Mouse (Mus musculus) MEL (cell line): Measurements from ENCODE around the gene Gm35549. TPM values are rescaled to one million over a fixed set of nuclear protein-coding genes. Genes with fewer than 3 reads are reported as not detected.
"Not testable (repeated sequence)": the region's sequence is repeated elsewhere in the genome, so short reads cannot be mapped to it uniquely, and the experiment has no call there.

ENCODE experiments used
- DNase-seq: peaks from one replicate; pipeline ENCODE4 v3.0.0; 2011; ENCODE audit warnings: low read depth, low spot score
- H3K27ac ChIP-seq: 2 replicates; pipeline ENCODE4 v1.5.1; 2012; ENCODE audit warnings: low read depth, mild to moderate bottlenecking, control low read depth, low read length, moderate library complexity; ENCODE audit not compliant: control insufficient read depth
- H3K27me3 ChIP-seq, 2 experiments: fragments of 150-350 bp in 1 of 2; sonication (generic) in 1 of 2; 2 replicates each; pipeline ENCODE4 v1.6.1; 2012; ENCODE audit warnings: low read length in 2 of 2, mild to moderate bottlenecking in 2 of 2, improper control_type of control experiment in 1 of 2, moderate library complexity in 1 of 2; ENCODE audit not compliant: insufficient read depth in 2 of 2, control insufficient read depth in 1 of 2
- H3K36me3 ChIP-seq, 2 experiments: 2 replicates each; pipeline ENCODE4 v1.6.1; 2012 to 2014; ENCODE audit warnings: low read length in 2 of 2, improper control_type of control experiment in 1 of 2, inconsistent platforms in 1 of 2, mild to moderate bottlenecking in 1 of 2; ENCODE audit not compliant: insufficient read depth in 2 of 2, control insufficient read depth in 1 of 2
- H3K4me1 ChIP-seq, 2 experiments: fragments of 150-350 bp in 1 of 2; sonication (generic) in 1 of 2; 2 replicates each; pipeline ENCODE4 v1.6.1; 2012; ENCODE audit warnings: low read length in 2 of 2, improper control_type of control experiment in 1 of 2, mild to moderate bottlenecking in 1 of 2; ENCODE audit not compliant: insufficient read depth in 2 of 2, control insufficient read depth in 1 of 2
- H3K4me3 ChIP-seq, 2 experiments: fragments of 150-350 bp in 1 of 2; sonication (generic) in 1 of 2; 2 replicates each; pipeline ENCODE4 v1.5.1; 2012; ENCODE audit warnings: low read depth in 2 of 2, low read length in 2 of 2, mild to moderate bottlenecking in 2 of 2, moderate library complexity in 2 of 2, control low read depth in 1 of 2, improper control_type of control experiment in 1 of 2; ENCODE audit not compliant: control insufficient read depth in 1 of 2, insufficient read depth in 1 of 2
- H3K79me2 ChIP-seq: 2 replicates; pipeline ENCODE4 v1.6.1; 2012; ENCODE audit warnings: mild to moderate bottlenecking, low read length, moderate library complexity; ENCODE audit not compliant: control insufficient read depth, poor library complexity, insufficient read depth
- H3K9ac ChIP-seq: 2 replicates; pipeline ENCODE4 v1.6.1; 2012; ENCODE audit warnings: low read depth, mild to moderate bottlenecking, control low read depth, low read length, moderate library complexity; ENCODE audit not compliant: control insufficient read depth, poor library complexity, severe bottlenecking
- H3K9me3 ChIP-seq: fragments of 150-350 bp; sonication (generic); replicated peaks from 2 replicates; pipeline ENCODE4 v1.6.1; 2012; ENCODE audit warnings: mild to moderate bottlenecking, low read length, improper control_type of control experiment, moderate library complexity; ENCODE audit not compliant: insufficient read depth
- CHD1 ChIP-seq: IDR thresholded peaks from 2 replicates; pipeline ENCODE4 v1.6.1; 2012; ENCODE audit warnings: low read depth, mild to moderate bottlenecking, inconsistent platforms, low read length, improper control_type of control experiment
- E2F4 ChIP-seq: IDR thresholded peaks from 2 replicates; pipeline ENCODE4 v1.6.1; 2011; ENCODE audit warnings: low read depth, low read length, improper control_type of control experiment, borderline replicate concordance
- EP300 ChIP-seq, 2 experiments: IDR thresholded peaks; 2 replicates each; pipeline ENCODE4 v1.6.1; 2011; ENCODE audit warnings: improper control_type of control experiment in 2 of 2, low read length in 2 of 2, low read depth in 1 of 2, mild to moderate bottlenecking in 1 of 2
- GABPA ChIP-seq: IDR thresholded peaks from 2 replicates; pipeline ENCODE4 v1.6.1; 2012; ENCODE audit warnings: low read depth, mild to moderate bottlenecking, inconsistent platforms, low read length, improper control_type of control experiment, moderate library complexity
- KAT2A ChIP-seq: conservative IDR thresholded peaks from 2 replicates; pipeline ENCODE4 v1.6.1; 2012; ENCODE audit warnings: low read depth, low read length, improper control_type of control experiment, inconsistent platforms
- MAX ChIP-seq: IDR thresholded peaks from 2 replicates; pipeline ENCODE4 v1.6.1; 2011; ENCODE audit warnings: low read length, improper control_type of control experiment
- MXI1 ChIP-seq: IDR thresholded peaks from 2 replicates; pipeline ENCODE4 v1.6.1; 2011; ENCODE audit warnings: mild to moderate bottlenecking, low read depth, low read length, improper control_type of control experiment
- MYB ChIP-seq: IDR thresholded peaks from 2 replicates; pipeline ENCODE4 v1.6.1; 2011; ENCODE audit warnings: mild to moderate bottlenecking, low read depth, low read length, improper control_type of control experiment
- MYC ChIP-seq: IDR thresholded peaks from 2 replicates; pipeline ENCODE4 v1.6.1; 2011; ENCODE audit warnings: low read depth, mild to moderate bottlenecking, low read length, improper control_type of control experiment, moderate library complexity
- NRF1 ChIP-seq: IDR thresholded peaks from 2 replicates; pipeline ENCODE4 v1.6.1; 2014; ENCODE audit warnings: low read depth, mild to moderate bottlenecking, inconsistent platforms, low read length, improper control_type of control experiment, moderate library complexity; ENCODE audit not compliant: poor library complexity, insufficient read depth, severe bottlenecking
- POLR2A ChIP-seq, 2 experiments: IDR thresholded peaks; 2 replicates each; pipeline ENCODE4 v1.6.1; 2011 to 2012; ENCODE audit warnings: low read length in 2 of 2, mild to moderate bottlenecking in 2 of 2, control low read depth in 1 of 2, improper control_type of control experiment in 1 of 2, low read depth in 1 of 2, moderate library complexity in 1 of 2; ENCODE audit not compliant: control insufficient read depth in 1 of 2, insufficient read depth in 1 of 2, poor library complexity in 1 of 2
- POLR2AphosphoS5 ChIP-seq: IDR thresholded peaks from 2 replicates; pipeline ENCODE4 v1.6.1; 2012; ENCODE audit warnings: low read depth, borderline replicate concordance, mild to moderate bottlenecking, inconsistent platforms, low read length, moderate library complexity, mixed read lengths
- TBP ChIP-seq: IDR thresholded peaks from 2 replicates; pipeline ENCODE4 v1.8.0; 2011; ENCODE audit warnings: low read depth, low read length, improper control_type of control experiment
- TCF12 ChIP-seq: IDR thresholded peaks from 2 replicates; pipeline ENCODE4 v1.6.1; 2014; ENCODE audit warnings: low read depth, mild to moderate bottlenecking, inconsistent platforms, low read length, improper control_type of control experiment, moderate library complexity
- ZNF384 ChIP-seq: IDR thresholded peaks from 2 replicates; pipeline ENCODE4 v1.6.1; 2012; ENCODE audit warnings: low read depth, mild to moderate bottlenecking, inconsistent platforms, low read length, improper control_type of control experiment
- polyA plus RNA-seq, 2 experiments: library from polyadenylated mRNA; stranded (reverse) in 1 of 2; unstranded in 1 of 2; fragments of >175 nt in 1 of 2; fragments of >200 nt in 1 of 2; gene quantifications; 2 replicates each; pipeline versions ENCODE4 v1.2.1 to v1.2.4; 2012; ENCODE audit warnings: low replicate concordance in 2 of 2, low read depth in 1 of 2; ENCODE audit not compliant: insufficient read length in 2 of 2, insufficient read depth in 1 of 2, missing spikeins in 1 of 2
- total RNA-seq: library from RNA; depleted of rRNA; stranded (reverse); fragments of 300-350 nt; gene quantifications from 2 replicates; pipeline ENCODE4 v1.2.3, GENCODE M21; 2012

Gene Gm35549
- total and polyA plus RNA-seq, 3 experiments: 0.31 TPM; not detected in 2

- H3K9me3 ChIP-seq: no peaks in the 10 kb centered on the region
- H3K4me1 ChIP-seq: no peaks in the 10 kb centered on the region
- DNase-seq: no peak
- no peak for TF ChIP-seq CHD1
- TF ChIP-seq TBP: no peak
- no peak for TF ChIP-seq EP300 (IDR thresholded peaks at IDR 0.05; ENCODE audit: low read depth in 1 of 2, low read length in 2 of 2)
- TF ChIP-seq MAX: no peak
- TF ChIP-seq ZNF384: no peak
- TF ChIP-seq NRF1: no peak
- H3K9ac ChIP-seq: no peak overlapping the region
- no peak overlapping the region for H3K27ac ChIP-seq
- peaks cover 0 to 71% of the 10 kb centered on the region in 2 experiments; a peak in 2 of 4 replicates for H3K36me3 ChIP-seq
- H3K4me3 ChIP-seq: no peak overlapping the region
- H3K27me3 ChIP-seq: no peaks in the 10 kb centered on the region
- H3K79me2 ChIP-seq: peaks cover 6% of the 10 kb centered on the region; the same call in 1 of the 2 replicates
Measured at GRCm38 (mm10) chr9:122856716-122857115, 12.9 kb upstream of the Gm35549 start.

DNA sequence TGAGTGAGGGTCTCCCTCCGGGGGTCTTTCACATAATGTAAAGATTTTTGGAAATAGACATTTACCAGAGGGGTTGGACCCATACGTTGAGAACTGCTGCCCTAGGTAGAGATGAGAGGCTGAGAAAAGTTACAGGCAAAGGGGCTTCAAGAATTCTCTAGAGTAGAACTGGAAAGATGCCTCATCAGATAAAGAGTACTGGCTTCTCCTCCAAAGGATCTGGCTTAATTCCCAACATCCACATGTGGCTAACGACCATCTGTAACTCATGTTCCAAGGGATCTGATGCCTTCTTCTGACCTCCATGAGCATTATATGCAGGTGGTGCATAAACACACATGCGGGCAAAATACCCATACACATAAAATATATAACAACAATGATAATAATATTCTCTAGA, 11.8 kb upstream of the Gm35549 start:
- Histone ChIP-seq H3K79me2 (0 out of 2 replicates have a peak, but pooled peaks cover 3% of the 10 kb centered on the region), H3K36me3 (peaks cover 0 to 67% of the 10 kb centered on the region in 2 experiments; a peak in 2 of 4 replicates), H3K4me3 (no peak overlapping the region), H3K27ac (no peak overlapping the region), H3K9ac (no peak overlapping the region), H3K4me1 (no peaks in the 10 kb centered on the region), H3K27me3 (no peaks in the 10 kb centered on the region), H3K9me3 (no peaks in the 10 kb centered on the region)
- DNase-seq: no peak
- TF ChIP-seq KAT2A: no peak
- TF ChIP-seq ZNF384: no peak

- not testable (repeated sequence) for H3K27ac ChIP-seq, H3K4me3 ChIP-seq, H3K27me3 ChIP-seq, H3K4me1 ChIP-seq, H3K79me2 ChIP-seq, DNase-seq, H3K9me3 ChIP-seq, H3K9ac ChIP-seq
- peaks cover 0 to 65% of the 10 kb centered on the region in 2 experiments; a peak in 2 of 4 replicates for H3K36me3 ChIP-seq
Measured at GRCm38 (mm10) chr9:122855141-122855540, 11.3 kb upstream of the Gm35549 start.

GRCm38 (mm10) chr9:122854526-122854925, 10.7 kb upstream of the Gm35549 start:
- Histone ChIP-seq H3K27ac (no peak overlapping the region), H3K4me1 (no peaks in the 10 kb centered on the region), H3K79me2 (no peaks in the 10 kb centered on the region)
- no peak for DNase-seq
- TF ChIP-seq MXI1 (no peak), GABPA (no peak), E2F4 (no peak), POLR2A (IDR thresholded peaks at IDR 0.05; ENCODE audit: control insufficient read depth in 1 of 2, insufficient read depth in 1 of 2, low read depth in 1 of 2, low read length in 2 of 2, poor library complexity in 1 of 2) (no peak), POLR2AphosphoS5 (no peak), KAT2A (no peak), MYC (no peak), TCF12 (no peak), EP300 (IDR thresholded peaks at IDR 0.05; ENCODE audit: low read depth in 1 of 2, low read length in 2 of 2) (no peak), MYB (no peak)
- TF ChIP-seq, all 39 proteins: peak for 0
- Histone ChIP-seq H3K36me3 (peaks cover 0 to 65% of the 10 kb centered on the region in 2 experiments; a peak in 2 of 4 replicates), H3K9me3 (no peaks in the 10 kb centered on the region), H3K27me3 (no peaks in the 10 kb centered on the region), H3K9ac (no peak overlapping the region), H3K4me3 (no peak overlapping the region)

GRCm38 (mm10) chr9:122847811-122848311, 4.0 kb upstream of the Gm35549 start:
- H3K79me2 ChIP-seq, H3K9me3 ChIP-seq, H3K27me3 ChIP-seq, H3K27ac ChIP-seq, H3K4me1 ChIP-seq, DNase-seq, H3K9ac ChIP-seq, H3K4me3 ChIP-seq: not testable (repeated sequence)
- H3K36me3 ChIP-seq: peaks cover 0 to 12% of the 10 kb centered on the region in 2 experiments; a peak in 2 of 4 replicates
